Mouse (Mus musculus): ENCODE measurements around the gene Tead1.

Tead1 gene

DNA sequence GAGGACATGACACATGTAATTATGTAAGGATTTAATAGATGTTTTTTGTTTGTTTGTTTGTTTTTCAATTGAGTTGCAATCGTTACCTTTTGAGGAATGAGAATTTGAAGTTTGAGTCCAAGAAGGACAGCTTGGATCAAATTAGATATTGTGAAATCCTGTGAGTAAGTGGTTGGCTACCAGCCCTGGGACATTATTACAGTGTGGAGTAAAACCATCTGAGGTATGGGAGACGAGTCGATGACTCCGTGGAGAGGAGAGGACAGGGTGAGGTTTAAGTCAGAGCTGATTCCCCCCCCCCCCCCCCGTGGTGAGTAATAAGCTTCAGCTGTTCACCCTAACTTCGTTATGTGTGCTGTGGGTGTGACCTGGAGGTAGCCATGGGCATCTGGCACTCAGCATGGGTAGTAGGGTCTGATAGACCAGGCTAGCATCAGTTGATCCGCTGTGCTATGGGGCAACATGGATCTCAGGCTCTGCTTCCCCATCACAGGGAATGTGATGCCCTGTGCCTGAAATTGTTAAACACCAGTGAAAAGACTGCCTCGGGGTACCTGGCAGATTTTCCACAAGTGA is 134.7 kb downstream of the Tead1 start:
- DNase-seq (ENCODE audit: low read depth, low spot score), result no peak

DNA sequence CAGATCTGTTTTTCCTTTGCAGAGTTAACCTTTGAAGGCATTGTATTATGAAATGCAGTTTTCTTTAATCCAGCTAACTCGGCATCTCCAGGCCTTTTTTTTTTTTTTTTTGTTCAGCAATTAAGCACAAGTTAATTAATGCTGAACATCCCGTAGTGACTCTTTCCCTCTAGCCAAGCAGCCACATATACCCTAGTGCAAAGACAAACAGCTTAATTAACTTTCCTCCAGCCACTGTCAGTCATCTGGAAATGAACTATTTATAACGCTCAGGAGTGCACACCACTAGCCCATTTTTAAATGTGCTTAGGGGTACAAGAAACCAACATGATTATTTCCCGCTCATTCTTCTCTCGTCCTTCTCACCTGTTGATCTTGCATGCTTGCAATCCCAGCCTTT is 136.9 kb downstream of the Tead1 start:
- no peak for DNase-seq (ENCODE audit: low read depth, low spot score)

DNA sequence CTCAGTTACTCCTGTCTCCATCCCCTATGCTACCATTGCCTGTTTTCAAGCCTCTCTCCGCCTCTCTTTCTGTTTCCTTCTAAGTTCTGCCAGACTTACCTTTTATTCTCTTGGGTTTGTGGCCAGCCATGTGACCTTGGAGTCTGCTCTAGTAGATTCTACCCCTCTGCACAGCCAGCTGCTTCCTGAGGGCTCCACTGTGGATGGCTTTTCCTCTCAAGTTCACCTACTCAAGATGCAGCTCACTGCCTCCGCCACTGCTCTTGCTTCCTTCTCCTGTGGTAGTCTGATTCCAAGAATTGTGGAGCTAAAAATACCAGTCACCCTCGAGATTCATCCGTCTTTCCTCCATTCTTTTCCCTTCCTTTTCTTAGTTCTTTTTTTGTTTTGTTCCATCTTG is 140.7 kb downstream of the Tead1 start:
- DNase-seq (ENCODE audit: low read depth, low spot score), result no peak

DNA sequence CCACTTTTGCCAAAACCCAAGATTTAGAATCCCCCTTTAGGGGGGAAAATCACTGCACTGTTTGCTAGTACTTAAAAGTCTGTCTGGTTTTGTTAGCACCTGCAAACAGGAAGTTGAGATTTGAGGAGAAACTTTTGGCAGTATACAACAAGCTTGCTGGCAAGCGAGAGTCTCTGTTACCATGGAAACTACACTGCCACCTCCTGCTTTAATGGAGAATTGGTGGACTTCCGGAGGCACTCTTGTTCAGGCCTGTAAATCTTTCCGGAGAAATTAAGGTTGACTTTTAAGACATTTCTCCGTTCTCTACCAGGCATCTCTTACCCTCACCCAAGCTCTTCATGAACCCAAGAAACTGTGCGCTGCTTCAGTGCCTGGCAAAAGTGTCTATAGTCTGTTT is 143.8 kb downstream of the Tead1 start:
- no peak for DNase-seq (ENCODE audit: low read depth, low spot score)

DNA sequence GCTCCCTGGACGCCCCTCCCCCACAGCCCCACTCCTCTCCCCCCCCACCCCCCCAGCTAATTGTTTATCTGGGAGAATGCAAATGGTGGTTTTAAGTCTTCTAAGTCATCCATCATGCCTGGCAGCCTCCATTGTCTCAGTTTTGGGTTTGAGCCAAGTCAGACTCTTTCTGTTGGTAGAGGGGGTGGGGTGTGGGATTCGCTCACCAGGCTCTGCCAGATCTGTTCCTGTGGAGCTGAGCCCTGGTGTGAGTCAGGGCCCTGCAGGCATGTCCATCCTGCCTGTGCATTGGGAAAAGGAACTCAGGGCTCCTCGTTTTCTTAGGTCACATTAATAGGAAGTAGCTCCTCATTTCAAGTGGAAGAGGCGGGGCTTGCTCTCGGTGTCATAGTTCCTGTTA is 144.5 kb downstream of the Tead1 start:
- DNase-seq (ENCODE audit: low read depth, low spot score), result peak; percentile 51

DNA sequence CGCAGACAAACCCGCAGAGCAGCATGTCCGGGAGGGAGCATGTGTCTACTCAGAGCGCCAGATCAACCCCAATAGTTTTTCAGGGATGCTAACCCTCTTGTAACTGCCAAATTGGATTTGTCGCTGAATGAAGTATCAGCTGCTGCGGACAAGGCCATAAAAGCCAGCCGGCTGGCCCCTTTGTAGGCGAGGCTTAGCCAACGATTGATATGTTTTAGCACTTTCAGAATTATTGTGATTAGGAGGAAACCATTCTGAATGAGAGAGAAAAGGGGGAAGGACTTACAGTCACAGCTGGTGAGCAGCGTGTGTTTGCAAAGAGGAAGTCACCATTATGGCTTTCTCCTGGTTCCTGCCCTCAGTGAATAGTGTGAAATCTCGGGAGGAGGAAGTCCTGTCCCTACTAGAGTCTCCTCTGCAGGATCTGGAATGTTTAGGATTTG is 146.2 kb downstream of the Tead1 start:
- no peak for DNase-seq (ENCODE audit: low read depth, low spot score)

DNA sequence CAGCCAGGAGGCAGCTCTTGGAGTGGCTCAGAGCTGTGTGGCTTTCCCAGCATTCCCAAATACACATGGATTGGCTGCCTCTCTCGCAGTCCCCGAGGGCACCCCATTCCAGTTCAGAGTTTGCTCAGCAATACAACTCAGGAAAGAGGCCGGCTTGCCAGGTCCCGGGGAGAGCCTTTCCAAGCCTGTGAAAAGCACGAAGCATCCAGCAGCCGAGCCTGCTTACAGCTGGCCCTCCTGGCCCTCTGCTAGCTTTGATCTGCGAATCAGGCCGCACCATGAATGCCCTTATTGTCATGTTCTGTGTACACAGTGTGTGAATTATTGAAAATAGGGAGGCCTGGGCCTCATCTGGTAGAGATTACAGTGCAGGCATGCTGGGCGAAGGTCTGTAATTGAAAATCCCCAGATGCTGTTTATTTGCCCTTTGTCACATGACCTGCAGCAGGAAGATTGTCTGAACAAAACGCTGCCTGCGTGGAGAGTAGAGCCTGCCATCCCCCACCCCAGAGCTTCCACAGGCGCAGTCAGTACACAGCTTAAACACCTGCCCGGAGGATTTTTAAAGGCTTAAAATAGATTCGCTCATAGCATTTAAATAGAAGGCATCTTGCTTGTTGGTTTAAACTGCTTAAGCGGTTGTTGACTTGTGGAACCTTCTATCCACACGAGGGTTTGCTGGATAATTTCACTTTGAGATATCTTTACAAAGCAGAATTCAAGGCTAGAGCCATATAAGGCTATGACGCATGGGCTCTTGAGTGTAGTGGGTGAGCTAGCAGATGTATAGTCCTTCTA is 147.2 kb downstream of the Tead1 start:
- DNase-seq (ENCODE audit: low read depth, low spot score), result peak; percentile 47

DNA sequence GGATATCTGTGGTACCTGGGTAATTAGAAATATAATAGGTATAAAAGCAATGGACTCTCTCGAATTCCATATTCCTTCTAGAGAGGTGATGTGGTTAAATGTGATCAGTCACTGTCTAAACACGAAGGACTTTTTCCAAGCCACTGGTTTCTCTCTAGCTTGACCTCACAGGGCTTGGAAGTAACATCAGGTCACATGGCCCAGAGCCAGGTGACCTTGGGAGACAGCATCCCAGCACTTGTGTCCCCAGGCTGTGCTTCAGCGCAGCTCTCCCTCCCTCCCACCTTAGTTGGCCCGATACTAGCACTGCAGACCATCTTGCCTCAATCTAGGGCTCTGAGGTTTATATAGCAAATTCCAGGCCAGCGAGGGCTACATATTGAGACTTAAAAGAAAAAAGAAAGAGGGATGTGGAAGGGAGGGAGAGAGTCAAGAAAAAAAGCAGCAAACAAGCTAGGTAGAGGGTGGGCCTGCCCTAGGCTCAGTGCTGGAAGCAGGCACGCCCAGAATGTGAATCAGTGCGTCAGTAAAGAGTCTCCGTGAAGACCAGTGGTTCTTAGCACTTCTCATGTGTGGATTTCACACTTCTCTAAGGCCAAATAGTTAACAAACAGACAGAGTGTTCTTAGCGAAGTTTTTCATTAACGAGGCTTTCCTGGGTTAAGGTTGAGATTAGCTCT is 149.0 kb downstream of the Tead1 start:
- no peak for DNase-seq (ENCODE audit: low read depth, low spot score)

DNA sequence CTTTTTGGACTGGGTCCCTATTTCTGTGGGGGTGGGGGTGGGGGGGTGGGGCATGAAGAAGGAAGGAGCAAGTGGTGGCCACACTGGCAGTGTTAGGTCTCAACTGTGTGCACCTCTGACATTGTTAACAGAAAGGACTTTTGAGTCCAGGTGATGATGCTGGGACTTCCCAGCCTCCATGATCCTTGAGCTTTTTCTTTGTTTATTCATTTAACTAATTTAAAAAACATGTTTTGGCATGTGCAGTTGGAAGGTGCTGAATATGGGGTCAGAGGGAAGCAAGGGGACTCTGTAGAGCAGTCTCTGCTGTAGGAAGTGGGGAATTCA is 149.5 kb downstream of the Tead1 start:
- DNase-seq (ENCODE audit: low read depth, low spot score), result no peak

DNA sequence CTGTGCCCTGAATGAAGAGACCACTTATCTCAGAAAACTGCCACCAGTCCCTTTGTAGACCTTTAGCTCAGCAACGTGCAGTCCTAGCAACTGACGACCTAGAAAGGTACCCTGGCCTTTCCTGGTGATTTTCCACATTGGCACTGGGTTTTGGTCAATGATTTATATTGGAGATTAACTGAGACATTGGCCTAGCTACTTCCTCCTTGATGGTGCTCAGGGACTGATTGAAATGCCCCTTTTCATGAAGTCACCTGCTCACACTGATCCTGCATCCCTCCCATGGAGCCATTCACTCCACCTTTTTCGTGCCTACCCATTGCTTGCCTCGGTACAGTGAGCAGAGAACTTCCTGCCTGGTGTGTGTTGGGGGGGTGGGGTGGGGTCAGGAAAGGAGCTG is 151.8 kb downstream of the Tead1 start:
- DNase-seq (ENCODE audit: low read depth, low spot score), result no peak

DNA sequence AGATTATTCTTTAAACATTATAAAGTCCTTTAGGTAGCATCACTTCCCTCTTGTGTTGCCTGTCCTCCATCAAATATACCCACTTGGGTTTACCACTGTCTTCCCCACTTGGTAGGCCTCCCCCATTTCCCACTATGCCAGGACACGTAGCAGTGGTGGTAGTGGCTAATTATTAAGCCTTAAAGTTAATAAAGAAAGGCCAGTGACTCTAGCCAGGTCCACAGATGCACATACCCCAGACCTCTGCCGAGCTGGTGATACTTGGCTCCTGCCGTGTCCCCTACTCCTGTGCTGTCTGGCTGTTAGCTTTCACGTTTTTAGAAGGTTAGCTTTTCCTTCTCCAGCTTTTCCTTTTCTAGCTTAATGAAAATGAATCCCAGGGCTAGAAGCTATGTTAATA is 152.3 kb downstream of the Tead1 start:
- no peak for DNase-seq (ENCODE audit: low read depth, low spot score)

DNA sequence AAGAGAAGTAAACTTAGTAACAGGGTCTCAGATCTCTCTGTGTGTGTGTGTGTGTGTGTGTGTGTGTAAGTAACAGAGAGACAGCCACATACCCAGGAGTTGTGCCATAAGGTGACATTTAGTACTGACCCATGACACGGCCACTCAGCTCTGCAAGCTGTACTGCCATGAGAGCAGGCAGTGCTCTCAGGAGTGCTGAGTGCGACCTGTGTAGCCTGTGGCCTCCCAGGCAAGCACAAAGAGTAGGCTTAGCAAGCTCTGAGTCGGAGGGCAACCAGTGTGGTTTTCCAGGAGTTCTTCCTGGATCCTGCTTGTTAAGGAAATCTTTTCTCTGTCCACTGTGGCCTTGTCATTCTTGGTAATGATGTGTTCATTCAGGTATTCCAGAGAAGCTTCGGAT is 154.0 kb downstream of the Tead1 start:
- DNase-seq (ENCODE audit: low read depth, low spot score), result no peak

DNA sequence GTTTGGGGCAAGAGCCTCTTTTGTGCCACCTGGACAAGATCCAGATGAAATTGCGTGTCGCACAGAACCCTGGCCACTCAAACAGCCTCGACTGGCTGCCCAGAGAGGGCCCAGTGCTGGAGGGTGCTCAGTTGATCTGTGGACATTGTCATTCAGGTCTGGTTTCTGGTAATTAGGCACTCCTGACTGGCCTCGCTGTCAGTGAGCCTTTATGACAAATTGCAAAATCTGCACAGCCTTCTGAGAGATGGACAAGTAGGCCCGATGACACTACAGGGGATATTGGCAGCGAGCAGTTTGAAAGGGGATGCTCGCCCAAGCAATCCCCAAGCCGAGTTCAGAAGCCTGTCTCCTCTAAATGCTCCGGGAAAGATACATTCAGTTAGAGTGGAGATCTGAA is 157.0 kb downstream of the Tead1 start:
- no peak for DNase-seq (ENCODE audit: low read depth, low spot score)

DNA sequence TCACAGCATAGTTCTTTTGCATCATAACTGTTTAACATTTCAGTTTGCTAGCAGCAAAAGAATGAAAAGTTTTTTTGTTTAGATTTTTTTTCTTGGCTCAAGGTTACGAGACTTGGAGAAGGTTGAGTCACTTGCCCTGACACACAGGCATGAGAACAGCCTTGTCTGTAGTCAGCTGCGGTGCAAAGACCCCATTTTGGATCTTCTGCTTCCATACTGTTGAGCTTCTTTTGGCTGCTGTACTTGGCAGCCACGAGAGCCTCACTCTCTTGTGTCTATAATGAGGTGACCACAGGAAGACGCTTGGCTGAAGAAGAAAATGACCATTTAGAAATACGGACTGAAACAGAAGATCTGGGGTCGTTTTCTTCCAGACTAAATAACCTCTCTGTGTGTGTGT is 159.0 kb downstream of the Tead1 start:
- no peak for DNase-seq (ENCODE audit: low read depth, low spot score)

DNA sequence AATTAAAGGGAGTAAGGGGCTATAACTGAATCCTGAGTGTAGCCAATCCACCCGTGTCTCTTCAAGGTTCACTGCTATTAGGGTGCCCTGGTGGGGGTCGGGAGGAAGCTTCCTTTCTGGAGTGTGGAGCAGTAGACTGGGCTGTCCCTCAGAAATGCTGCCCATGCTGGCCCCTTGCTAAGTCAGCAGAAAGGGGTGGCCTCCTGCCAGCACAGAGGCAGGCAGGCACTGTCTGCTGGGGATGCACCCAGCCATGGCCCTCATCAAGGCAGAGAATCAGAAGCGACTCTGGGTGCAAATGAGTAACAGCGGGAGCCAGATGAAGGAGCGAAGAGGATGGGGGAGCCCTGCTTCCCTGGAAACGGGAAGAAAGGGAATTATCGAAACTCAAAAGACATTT is 161.2 kb downstream of the Tead1 start:
- no peak for DNase-seq (ENCODE audit: low read depth, low spot score)

DNA sequence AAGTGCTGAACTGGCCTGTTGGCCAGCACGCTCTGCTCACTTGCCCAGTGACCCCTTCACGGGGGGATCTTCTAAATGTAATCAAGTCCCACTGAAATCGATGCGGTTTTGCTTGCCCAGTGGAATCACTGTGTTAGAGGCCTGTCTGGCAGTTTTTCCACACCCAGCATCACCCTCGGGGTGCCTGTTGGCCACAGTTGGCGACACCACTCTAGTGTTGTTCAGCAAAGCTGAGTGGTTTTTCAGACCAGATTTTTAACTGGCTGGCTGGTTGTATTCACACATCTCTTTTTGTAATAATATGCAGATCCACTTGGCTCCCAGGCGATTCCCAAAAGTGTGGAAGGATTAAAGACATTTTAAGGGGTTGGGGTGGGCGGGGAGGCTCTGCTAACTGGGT is 161.8 kb downstream of the Tead1 start:
- no peak for DNase-seq (ENCODE audit: low read depth, low spot score)

DNA sequence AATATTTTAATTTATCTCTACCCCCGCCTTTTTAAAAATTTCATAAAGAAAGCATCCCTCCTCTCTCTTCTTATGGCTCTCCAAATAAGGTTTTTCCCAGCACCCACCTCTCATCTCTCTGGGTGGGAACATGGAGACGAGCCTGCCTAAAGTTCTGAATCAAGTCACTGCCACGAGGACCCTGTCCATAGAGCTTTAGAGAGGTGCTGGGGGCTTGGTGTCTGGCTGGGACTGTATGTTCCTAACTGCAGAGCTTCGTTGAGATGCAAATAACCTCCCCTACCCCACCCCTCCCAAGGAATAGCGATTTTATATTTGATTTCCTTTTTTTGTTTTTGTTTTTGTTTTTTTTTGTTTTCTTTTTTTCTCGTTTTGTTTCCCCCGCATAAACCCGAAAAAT is 162.4 kb downstream of the Tead1 start:
- DNase-seq (ENCODE audit: low read depth, low spot score), result no peak

DNA sequence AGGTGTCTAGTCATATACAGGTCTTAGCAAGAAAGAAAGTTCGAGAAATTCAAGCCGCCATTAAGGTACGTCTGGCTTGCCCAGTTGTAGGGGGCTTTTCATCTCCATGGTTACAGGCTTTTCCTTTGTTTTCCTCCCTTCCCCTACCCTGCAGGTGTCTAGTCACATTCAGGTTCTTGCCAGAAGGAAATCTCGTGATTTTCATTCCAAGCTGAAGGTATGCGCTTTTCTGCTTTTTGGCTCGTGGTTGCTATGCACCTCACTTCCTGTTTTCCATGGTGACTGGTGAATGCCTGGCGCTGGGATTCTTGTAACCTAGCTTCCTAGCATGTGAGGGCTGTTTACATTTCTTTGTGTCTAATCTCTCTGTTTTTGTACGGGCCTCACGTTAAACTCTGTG is 162.8 kb downstream of the Tead1 start:
- DNase-seq (ENCODE audit: low read depth, low spot score), result no peak

DNA sequence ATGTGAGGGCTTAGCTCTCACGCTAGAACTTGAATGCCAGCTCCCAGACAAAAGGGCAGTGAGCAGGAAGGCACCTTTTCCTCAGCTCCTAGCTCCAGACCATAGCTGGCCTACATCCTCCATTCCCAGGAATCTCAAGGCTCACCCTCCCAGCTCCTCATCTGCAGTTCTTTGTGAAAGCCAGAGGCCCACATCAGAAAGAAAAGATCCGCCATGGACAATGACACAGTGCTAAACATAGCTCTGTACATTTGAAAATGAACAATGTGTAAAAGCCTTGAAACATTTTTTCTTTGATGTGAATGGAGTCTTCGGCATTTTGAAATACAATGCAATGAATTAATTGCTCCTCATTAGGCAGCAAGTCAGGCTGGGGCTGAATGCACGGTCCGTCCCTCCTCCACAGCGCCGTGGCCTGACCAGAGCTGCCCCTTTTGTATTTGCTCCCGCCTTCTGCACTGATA is 172.2 kb downstream of the Tead1 start:
- DNase-seq (ENCODE audit: low read depth, low spot score), result no peak

DNA sequence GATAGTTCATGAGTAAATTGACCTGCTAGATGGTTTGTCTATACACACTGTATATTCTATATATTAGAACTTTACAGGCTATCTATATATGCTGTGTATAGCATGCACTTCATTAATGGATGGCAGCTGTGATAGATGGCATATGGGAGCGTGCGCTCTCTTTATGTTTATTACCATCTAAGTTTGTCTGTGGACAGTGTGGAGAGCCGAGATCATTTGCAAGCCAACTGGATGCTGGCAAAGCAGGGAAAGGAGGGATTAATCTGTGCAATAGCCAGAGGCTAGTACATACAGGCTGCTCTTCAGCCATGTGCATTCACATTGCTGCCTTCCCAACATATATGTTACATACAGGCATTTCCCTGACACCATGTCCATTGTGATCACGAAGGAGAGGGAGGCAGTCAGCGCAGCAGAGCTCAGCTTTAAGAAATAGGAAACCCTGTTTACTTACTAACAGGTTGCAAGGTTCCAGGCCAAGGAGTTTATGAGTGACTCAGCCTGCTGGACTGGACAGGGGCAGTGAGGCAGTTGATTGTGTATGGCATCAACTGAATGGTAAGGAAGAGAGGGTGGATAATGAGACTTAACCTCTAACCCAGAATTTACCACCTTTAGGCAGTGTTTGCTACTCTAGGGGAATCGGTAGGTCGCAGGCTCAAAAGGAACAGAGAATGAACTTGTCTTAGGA is 173.2 kb downstream of the Tead1 start:
- no peak for DNase-seq (ENCODE audit: low read depth, low spot score)

DNA sequence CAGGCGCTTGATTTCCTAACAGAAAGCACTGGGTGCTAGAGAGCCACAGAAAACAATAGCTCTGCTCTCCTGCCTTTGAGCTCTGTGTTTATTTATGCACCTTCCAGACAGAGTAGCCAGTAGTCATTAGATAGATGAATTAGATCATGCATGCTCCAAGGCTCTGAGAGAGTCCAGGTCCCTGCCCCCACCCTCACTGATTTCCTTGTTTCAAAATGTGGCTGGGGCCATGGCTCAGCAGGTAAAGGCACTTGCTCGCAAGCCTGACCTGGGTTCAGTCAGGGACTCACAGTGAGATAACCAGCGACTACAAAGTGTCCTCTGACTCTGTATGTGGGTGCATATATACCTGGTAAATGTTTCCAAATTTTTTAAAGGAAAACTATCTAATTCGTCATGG is 174.7 kb downstream of the Tead1 start:
- DNase-seq (ENCODE audit: low read depth, low spot score), result no peak

DNA sequence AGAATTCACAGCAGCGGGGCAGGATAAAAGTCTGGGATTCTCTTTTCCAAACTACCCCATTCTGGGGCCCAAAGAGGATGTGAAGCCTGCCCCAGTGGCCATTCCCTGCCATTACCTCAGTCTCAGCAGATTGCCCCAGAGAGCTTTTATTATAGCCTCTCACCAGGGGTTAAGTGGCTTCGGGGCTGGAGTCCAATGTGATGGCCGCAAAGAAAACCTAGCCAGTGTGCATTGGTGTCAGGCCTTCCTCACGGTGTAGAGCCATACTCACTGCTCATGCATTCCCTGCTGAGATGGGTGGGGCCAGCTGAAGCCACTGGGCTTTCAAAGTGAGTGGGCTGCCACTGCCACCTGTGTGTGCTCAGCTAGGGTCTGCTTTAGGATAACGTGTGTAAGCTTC is 175.4 kb downstream of the Tead1 start:
- no peak for DNase-seq (ENCODE audit: low read depth, low spot score)

DNA sequence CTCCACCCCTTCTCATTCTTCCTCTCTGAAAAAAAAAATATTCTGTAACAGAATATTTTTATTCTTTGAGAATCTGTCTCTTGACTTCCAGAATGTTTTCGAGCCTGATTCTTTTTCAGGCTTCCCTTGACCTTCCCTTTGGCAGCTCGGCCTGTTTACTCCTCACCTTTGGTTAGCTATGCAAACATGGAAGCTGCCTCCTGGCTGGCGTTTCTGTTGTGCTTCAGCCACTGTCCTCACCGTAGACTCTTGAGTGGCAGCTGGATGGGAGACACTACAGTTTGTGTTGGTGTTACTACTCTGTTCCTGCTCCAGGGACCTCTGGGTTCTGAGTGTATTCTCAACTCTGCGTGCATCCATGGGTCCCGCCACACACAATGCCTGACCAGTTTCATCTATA is 176.3 kb downstream of the Tead1 start:
- DNase-seq (ENCODE audit: low read depth, low spot score), result no peak

Measured in retina, postnatal 7 days (tissue).